Mouse (Mus musculus) brain, embryonic 18.5 days (tissue): ENCODE measurements around the gene Gskip.

Experiments used
- DNase-seq: peaks from one replicate; pipeline ENCODE4 v3.0.0-alpha.2; 2012; ENCODE audit warnings: low read depth, low spot score

Gskip gene

GRCm38 (mm10) chr12:105721452-105722132, 37.0 kb downstream of the Gskip start:
- DNase-seq = no peak

DNA sequence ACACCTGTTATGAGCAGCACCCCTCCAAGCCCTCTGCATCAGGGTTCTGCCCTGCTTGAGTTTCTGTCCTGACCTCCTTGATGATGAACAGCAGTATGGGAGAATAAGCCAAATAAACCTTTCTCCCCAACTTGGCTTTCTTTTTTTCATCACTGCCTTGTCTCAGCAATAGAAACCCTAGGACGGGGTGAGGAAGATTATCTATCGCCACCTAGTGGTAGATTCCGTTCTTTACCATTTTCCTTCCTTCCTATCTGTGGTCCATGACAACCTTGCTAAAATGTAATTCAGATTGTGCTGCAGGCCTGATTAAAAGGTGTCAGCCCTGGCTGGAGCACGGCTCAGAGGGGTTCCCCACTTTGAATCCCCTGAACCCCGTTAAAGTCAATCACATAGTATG, 38.0 kb downstream of the Gskip start:
- DNase-seq = no peak

GRCm38 (mm10) chr12:105724616-105725015, 40.0 kb downstream of the Gskip start:
- DNase-seq = no peak

- no peak for DNase-seq
These were observed 41.1 kb downstream of the Gskip start for GRCm38 (mm10) chr12:105725736-105726135.

DNA sequence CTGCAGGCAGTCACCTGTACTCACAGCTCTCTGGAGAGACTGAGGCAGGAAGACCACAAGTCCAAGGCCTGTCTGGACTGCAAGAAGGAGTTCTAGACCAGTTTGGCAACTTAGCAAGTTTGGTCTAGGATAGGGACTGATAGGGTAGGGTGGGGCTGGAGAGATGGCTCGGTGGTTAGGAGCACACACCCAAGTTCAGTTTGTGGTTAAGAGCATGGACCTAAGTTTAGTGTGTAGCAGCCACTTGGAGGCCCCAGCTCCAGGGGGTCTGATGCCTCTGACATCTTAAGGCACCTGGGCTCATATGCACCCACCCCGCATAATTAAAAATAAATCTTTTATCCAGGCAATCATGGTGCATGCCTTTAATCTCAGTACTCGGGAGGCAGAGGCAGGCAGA, 42.6 kb downstream of the Gskip start:
- DNase-seq = no peak

DNA sequence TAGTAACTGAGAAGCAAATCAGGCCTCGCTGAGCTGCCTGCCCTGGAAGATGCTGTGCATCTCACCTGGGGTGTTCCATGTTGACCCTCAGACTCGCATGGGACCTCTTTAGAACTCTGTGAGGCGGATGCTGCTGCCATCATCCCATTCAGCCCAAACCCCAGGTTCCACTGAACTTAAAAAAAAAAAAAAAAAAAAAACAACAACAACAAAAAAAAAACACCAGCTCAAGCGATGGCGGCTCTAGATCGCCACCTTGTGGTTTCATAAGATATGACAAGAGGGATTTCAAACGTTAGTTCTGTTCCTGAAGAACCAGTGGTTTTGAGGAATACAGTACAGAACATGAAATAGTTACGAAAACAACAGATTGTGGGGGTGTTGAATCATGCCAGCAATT, 43.3 kb downstream of the Gskip start:
- no peak for DNase-seq

- DNase-seq = no peak
These were observed 46.3 kb downstream of the Gskip start for GRCm38 (mm10) chr12:105730851-105731460.

GRCm38 (mm10) chr12:105733370-105734159, 48.9 kb downstream of the Gskip start:
- DNase-seq = no peak

- DNase-seq = no peak
These were observed 50.7 kb downstream of the Gskip start for GRCm38 (mm10) chr12:105735226-105735888.

DNA sequence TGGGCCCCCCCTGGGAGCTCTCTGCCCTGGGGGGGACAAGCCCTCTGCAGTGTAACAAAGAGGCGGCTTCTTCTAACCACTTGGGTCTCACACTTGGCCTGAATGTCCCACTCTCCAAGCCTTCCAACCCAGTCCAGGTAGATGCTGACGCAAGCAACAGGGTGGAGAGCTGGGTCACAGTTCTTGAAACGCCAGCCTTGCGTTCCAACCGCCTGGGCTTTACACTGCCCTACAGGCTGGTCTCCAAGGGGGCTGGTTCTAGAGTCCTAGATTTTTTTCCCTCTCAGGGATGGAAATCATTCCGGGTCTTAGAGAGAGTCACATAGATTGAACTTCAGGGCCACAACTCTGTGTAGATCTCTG, 51.2 kb downstream of the Gskip start:
- DNase-seq = no peak

- no peak for DNase-seq
These were observed 53.9 kb downstream of the Gskip start for GRCm38 (mm10) chr12:105738316-105739096.

GRCm38 (mm10) chr12:105739656-105740055, 55.0 kb downstream of the Gskip start:
- no peak for DNase-seq

DNA sequence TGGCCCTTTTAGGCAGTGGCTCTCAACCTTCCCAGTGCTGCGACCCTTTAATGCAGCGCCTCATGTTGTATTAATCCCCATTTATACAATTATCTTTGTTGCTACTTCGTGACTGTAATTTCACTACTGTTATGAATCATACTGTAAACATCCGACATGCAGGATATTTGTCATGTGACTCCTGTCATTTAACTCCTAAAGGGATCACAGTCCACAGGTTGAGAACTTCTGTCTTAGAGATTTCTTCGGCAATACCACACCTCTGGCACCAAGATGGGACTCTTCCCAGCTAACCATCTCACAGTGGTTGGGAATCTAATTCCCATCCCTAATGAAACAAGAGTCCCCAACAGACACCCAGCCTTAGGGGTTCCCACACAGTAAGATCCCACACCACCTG, 63.5 kb downstream of the Gskip start:
- DNase-seq = no peak
